Mouse (Mus musculus): ENCODE data around the gene Kazn.

The Kazn gene

GRCm38 (mm10) chr4:142239240-142240126, at the start of gene Kazn:
Kazn (minus strand) TSS chr4:142239401.
- peak; percentile 94 to 98 for DNase-seq (ENCODE audit: inconsistent age in 2 of 2, low spot score in 1 of 2)

GRCm38 (mm10) chr4:142285471-142285870, 46.3 kb upstream of the Kazn start:
- DNase-seq (ENCODE audit: inconsistent age in 2 of 2, low spot score in 1 of 2), result no peak

- DNase-seq (ENCODE audit: inconsistent age in 2 of 2, low spot score in 1 of 2), result peak in 1 of 2 experiments; percentile 38
Observed at GRCm38 (mm10) chr4:142283867-142284266, 44.7 kb upstream of the Kazn start.

- no peak for DNase-seq (ENCODE audit: inconsistent age in 2 of 2, low spot score in 1 of 2)
Observed at GRCm38 (mm10) chr4:142278197-142278575, 39.0 kb upstream of the Kazn start.

- peak in 1 of 2 experiments; percentile 29 for DNase-seq (ENCODE audit: inconsistent age in 2 of 2, low spot score in 1 of 2)
Observed at GRCm38 (mm10) chr4:142277481-142278196, 38.4 kb upstream of the Kazn start.

- no peak for DNase-seq (ENCODE audit: inconsistent age in 2 of 2, low spot score in 1 of 2)
Observed at GRCm38 (mm10) chr4:142275242-142275641, 36.0 kb upstream of the Kazn start.

DNA sequence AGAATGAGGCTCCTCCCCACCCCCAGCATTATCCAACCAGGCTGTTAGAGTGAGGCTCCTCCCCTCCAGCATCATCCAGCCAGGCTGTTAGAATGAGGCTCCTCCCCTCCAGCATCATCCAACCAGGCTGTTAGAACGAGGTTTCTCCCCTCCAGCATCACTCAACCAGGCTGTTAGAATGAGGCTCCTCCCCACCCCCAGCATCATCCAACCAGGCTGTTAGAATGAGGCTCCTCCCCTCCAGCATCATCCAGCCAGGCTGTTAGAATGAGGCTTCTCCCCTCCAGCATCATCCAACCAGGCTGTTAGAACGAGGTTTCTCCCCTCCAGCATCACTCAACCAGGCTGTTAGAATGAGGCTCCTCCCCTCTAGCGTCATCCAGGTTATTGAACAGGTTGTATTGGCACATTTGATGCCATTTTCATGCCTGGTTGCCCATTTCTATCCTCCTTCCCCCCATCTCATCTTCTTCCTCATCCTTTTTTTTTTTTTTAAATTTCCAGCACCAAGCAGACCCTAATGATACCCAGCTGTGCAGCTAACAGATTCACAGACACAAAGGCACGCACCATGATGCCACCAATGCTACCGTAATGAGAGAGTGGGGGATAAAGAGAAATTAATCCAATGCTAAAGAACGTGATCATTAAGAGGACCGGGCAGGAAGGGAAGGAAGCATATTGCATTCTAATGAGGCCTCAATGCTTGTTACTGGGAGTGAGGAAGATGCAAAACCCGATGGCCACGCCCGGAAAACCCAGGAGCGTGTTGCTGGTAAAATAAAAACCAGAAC, 35.4 kb upstream of the Kazn start:
- DNase-seq (ENCODE audit: inconsistent age in 2 of 2, low spot score in 1 of 2), result no peak

- no peak for DNase-seq (ENCODE audit: inconsistent age in 2 of 2, low spot score in 1 of 2)
Observed at GRCm38 (mm10) chr4:142271506-142271905, 32.3 kb upstream of the Kazn start.

GRCm38 (mm10) chr4:142267832-142268231, 28.6 kb upstream of the Kazn start:
- no peak for DNase-seq (ENCODE audit: inconsistent age in 2 of 2, low spot score in 1 of 2)

GRCm38 (mm10) chr4:142267348-142267819, 28.2 kb upstream of the Kazn start:
- no peak for DNase-seq (ENCODE audit: inconsistent age in 2 of 2, low spot score in 1 of 2)

- DNase-seq (ENCODE audit: inconsistent age in 2 of 2, low spot score in 1 of 2), result no peak
Observed at GRCm38 (mm10) chr4:142264335-142264734, 25.1 kb upstream of the Kazn start.

DNA sequence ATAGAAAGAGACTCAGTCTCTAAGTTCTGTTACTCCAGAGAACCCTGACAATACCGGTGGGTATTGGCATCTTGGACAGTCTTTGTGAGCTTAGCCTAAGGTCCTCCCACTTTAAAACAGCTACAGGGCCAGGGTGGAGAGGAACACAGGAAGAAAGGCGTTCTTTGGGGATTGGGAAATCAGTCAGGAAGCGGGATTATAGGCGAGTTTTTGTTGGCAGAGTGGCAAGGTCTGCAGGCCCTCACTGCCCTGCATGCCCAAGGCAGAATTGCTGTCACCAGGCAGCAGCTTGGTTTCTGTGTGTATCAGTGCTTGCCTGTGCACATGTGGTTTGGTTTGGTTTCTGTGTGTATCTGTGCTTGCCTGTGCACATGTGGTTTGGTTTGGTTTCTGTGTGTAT, 22.5 kb upstream of the Kazn start:
- peak in 1 of 2 experiments; percentile 56 for DNase-seq (ENCODE audit: inconsistent age in 2 of 2, low spot score in 1 of 2)

DNA sequence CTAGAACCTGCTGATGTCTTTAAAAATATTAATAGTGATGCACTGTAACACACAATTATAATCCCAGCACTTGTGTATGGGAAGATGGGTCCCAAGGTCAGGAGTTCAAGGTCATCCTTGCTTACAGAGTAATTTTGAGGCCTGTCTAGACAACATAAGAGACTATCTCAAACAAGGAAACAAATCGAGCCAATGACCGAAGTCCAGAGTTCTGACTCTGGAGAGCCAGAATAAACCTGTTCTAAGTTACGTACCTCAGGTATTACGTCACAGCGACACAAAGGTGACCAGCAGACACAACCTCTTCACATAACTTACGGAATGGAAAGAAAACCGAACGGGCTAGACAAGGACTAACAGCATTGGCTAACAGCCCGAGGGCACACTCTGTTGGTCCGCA, 19.5 kb upstream of the Kazn start:
- DNase-seq (ENCODE audit: inconsistent age in 2 of 2, low spot score in 1 of 2), result no peak

GRCm38 (mm10) chr4:142254088-142254487, 14.9 kb upstream of the Kazn start:
- DNase-seq (ENCODE audit: inconsistent age in 2 of 2, low spot score in 1 of 2), result no peak

- peak in 1 of 2 experiments; percentile 68 for DNase-seq (ENCODE audit: inconsistent age in 2 of 2, low spot score in 1 of 2)
Observed at GRCm38 (mm10) chr4:142251471-142252354, 12.5 kb upstream of the Kazn start.

DNA sequence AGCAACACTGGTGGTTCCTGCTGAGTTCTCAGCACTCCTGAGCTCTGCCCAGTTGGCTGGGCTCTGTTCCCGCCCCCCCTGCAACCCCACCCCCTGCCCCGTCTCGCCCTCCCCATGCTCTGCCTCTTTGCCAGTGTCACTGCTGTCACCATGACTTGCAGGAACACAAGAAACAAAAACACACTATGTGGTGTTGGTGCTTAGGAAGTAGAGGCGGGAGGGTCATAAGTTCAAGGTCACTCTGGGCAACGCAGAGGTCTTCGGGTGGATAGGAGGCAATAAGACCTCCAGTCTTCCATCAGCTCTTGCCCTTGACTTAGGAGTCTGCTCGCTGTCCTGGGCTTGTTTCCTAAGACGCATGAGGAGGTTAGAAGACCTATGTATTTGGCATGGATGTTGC, 10.9 kb upstream of the Kazn start:
- DNase-seq (ENCODE audit: inconsistent age in 2 of 2, low spot score in 1 of 2), result no peak

- DNase-seq (ENCODE audit: inconsistent age in 2 of 2, low spot score in 1 of 2), result peak in 1 of 2 experiments; percentile 87
Observed at GRCm38 (mm10) chr4:142249401-142249800, 10.2 kb upstream of the Kazn start.

GRCm38 (mm10) chr4:142248426-142248825, 9.2 kb upstream of the Kazn start:
- DNase-seq (ENCODE audit: inconsistent age in 2 of 2, low spot score in 1 of 2), result peak; percentile 76 to 95

GRCm38 (mm10) chr4:142246698-142247097, 7.5 kb upstream of the Kazn start:
- no peak for DNase-seq (ENCODE audit: inconsistent age in 2 of 2, low spot score in 1 of 2)

DNA sequence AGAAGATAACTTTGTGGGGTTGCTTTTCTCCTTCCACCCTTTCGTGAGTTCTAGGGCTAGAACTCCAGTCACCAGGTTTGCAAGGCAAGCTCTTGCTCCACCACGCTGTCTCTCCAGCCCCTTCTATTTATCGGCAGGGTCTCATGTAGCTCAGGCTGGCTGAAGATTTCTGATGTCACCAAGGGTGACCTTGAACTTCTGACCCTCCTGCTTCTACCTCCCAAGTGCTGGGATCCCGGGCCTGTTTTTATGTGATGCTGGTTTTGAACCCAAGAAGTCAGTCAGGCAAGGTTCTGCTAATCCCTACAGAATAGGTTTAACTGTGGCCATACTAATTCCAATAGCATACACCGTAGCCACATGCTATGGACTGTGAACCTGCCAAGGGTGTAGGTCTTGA, 5.4 kb upstream of the Kazn start:
- no peak for DNase-seq (ENCODE audit: inconsistent age in 2 of 2, low spot score in 1 of 2)

Measured in adrenal gland, adult (tissue).